Mouse (Mus musculus): Measurements from ENCODE around the gene Camk2n2. TPM values are rescaled to one million over a fixed set of nuclear protein-coding genes. Genes with fewer than 3 reads are reported as not detected.
"Not testable (repeated sequence)": the region's sequence is repeated elsewhere in the genome, so short reads cannot be mapped to it uniquely, and the experiment has no call there.

Camk2n2 gene
- polyA plus RNA-seq (2017; shearing (Covaris generic)), result not detected

DNA sequence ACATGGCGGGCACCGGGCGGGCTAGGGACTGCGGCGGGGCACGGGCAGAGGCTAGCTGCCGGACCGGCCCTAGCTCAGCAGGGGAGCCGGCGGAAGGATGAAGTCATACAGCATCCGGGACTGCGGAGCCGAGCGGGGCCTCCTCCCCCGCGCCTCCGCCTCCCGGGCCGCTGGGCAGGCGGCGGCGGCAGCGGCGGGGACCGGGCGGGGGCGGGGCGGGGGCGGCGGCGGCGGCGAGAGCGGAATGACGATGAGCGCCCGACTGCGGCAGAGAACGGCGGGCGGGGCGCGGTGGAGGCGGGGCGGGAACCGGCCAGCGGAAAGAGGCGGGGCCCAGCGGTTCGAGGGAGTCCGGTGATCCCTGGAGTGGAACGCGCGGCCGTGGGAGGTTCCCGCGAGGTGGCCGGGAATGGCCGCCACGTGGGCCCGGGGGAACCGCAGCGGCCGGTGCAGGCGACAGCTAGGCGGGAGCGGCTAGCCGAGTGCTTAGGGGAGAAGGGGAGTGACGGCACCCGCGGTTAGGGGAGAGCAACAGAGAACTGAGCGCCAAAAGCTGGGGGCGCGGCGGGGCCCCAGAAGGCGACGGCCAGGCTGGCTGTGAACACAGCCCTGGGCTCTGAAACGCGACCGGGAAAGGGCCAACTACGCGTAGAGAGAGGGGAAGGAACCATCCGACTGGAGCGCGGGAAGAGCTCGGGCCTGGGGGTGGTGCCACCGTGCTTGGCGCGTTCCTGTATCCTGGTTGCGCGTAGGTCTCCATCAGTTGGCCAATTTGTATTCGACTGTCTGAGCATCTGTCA lies at the start of gene Camk2n2:
Gene Camk2n2 (minus strand): TSS at position 97 of the 800 bp plus-strand sequence.
- peak; percentile 55 for ATAC-seq

- no peak for ATAC-seq
Measured at GRCm38 (mm10) chr16:20670291-20670690, 49.2 kb upstream of the Camk2n2 start.

DNA sequence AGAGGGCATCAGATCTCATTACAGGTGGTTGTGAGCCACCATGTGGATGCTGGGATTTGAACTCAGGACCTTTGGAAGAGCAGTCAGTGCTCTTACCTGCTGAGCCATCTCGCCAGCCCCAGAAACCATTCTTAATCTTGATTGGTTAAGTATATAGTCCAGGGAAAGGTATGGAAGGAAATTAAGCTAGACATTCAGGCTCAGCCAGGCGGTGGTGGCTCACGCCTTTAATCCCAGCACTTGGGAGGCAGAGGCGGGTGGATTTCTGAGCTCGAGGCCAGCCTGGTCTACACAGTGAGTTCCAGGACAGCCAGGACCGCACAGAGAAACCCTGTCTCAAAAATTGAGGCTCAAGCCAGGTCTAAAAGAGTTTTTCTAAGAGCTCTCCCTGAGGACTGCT lies 46.9 kb upstream of the Camk2n2 start, which contains the start of gene Eif4g1:
Gene Eif4g1 (plus strand): TSS at position 301 of the 400 bp plus-strand sequence.
- not testable (repeated sequence) for ATAC-seq

- no peak for ATAC-seq
Measured at GRCm38 (mm10) chr16:20657661-20658060, 36.6 kb upstream of the Camk2n2 start.

GRCm38 (mm10) chr16:20653315-20653714 lies 32.2 kb upstream of the Camk2n2 start:
- no peak for ATAC-seq

- ATAC-seq, result no peak
Measured at GRCm38 (mm10) chr16:20651947-20652310, 30.8 kb upstream of the Camk2n2 start.

DNA sequence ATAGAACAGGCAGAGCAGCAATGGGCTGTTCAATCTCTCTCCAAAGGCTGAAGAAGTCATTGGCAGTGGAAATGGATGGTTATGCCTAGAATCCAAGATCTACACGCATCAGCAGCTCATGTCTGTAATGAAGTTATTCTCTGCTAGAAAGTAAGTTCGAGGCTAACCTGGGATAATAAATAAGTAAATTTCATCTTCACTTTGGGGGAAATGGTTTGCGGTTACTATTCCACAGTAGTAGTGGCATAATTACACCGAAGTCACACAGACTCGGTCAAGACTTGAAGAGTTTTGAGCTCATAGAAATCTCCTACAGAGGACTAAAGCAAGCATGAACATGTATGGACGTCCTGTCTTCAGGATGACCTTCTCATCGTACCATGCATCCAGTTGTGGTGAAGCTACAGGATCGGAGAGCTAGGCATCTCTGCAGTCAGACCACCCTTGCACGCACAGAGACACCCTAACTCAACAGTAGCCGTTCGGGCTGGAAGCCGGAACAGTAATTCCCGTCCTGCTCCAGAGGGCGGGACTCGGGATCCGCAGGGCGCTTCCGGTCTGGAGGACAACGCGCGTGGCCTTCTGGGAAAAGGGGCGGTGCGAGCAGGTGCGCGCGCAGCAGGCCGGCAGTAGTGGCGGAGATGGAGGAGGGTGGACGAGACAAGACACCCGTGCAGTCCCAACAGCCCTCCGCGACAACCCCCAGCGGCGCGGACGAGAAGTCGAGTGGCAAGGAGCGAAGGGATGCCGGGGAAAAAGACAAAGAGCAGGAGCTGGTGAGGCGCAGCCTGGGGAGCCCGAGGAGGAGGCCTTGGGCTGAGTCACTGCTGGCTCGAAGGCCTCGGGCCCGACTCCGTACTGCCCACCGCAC lies 30.2 kb upstream of the Camk2n2 start, which contains the start of gene Psmd2:
Gene Psmd2 (plus strand): TSS at position 577 of the 871 bp plus-strand sequence.
- peak; percentile 97 for ATAC-seq

- no peak for ATAC-seq
Measured at GRCm38 (mm10) chr16:20643911-20644310, 22.8 kb upstream of the Camk2n2 start.

- ATAC-seq, result peak; percentile 74
Measured at GRCm38 (mm10) chr16:20642161-20642560, 21.1 kb upstream of the Camk2n2 start.

DNA sequence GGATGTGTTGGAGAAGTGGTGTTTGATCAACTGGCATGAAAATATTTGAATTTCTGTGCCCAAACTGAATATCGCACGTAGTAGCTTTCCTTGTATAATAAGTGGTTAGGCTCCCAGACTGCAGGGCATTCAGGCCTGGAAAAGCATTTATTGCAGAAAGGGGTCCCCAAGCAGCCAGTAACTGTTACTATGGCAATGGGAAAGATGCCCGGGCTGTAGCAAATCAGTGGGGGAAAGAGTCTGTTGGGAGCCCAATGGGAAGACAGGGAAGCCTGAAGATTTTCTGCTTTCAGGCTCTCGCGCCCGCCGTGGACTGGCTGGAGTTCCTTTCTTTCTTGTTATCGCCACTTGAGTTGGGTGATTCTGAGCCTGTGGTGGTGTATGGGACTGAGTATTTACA lies 17.3 kb upstream of the Camk2n2 start:
- ATAC-seq, result no peak

- no peak for ATAC-seq
Measured at GRCm38 (mm10) chr16:20637410-20637809, 16.3 kb upstream of the Camk2n2 start.

DNA sequence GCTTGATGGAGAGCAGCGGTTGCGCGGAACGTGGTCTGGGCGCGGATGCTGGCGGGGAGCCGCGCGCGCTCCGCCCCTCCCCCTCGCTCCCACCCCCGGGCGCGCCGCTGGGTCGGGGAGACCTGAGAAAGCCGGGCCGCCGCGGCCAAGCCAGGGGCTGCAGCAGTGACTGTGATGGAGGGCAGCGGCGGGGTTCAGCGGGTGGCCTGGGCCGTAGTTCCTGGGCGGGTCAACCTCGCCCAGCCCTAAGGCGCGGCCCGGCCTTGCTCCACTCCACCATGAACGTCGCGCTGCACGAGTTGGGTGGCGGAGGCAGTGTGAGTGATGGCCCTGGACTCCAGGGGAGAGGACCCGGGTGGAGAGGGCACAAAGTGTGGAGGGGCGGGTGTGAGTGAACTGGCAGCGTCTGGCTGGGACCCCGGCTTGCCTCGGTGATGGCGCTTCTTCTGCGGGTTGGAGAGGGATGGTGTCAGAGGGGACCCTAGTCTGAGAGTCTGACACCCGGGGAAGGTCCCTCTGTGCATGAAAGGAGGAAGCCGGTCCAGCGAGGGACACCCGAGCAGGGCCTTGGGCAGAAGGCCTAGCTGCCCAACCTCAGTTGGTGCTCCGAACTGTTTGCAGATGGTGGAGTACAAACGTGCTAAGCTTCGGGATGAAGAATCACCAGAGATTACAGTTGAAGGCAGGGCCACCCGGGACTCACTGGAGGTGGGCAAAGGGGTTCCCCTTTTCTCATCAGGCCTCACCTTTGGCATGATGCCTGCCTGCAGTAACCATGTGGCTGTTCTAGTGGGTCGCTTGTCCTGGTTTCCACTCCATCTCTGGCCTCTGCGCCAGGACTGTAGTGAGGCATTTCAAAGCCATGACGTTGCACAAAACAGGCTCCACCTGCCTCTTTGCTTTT lies 8.9 kb upstream of the Camk2n2 start, which contains the start of gene Ece2:
Gene Ece2 (plus strand): TSS at position 98 of the 904 bp plus-strand sequence.
- no peak for ATAC-seq

- ATAC-seq, result no peak
Measured at GRCm38 (mm10) chr16:20628871-20629391, 7.8 kb upstream of the Camk2n2 start.

DNA sequence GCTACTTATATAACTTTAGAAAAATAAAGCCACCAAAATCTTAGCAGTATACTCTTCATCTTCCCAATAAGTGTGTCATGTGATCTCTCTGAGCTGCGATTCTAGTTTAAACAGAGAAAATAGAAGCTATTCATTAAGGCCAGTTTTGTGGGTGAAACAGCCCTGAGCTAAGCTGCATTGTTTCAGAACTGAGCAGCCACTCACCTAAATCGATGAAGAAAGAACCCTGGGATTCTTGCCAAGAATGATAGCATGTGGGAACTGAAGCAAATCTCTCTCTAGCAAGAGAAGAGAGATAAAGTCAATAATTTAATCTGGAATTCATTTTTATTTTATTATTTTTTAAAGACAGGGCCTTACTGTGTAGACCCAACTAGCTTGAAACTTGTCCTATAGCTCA lies 2.1 kb upstream of the Camk2n2 start:
- no peak for ATAC-seq

GRCm38 (mm10) chr16:20621991-20622685 lies 1.1 kb upstream of the Camk2n2 start:
- peak; percentile 28 for ATAC-seq

DNA sequence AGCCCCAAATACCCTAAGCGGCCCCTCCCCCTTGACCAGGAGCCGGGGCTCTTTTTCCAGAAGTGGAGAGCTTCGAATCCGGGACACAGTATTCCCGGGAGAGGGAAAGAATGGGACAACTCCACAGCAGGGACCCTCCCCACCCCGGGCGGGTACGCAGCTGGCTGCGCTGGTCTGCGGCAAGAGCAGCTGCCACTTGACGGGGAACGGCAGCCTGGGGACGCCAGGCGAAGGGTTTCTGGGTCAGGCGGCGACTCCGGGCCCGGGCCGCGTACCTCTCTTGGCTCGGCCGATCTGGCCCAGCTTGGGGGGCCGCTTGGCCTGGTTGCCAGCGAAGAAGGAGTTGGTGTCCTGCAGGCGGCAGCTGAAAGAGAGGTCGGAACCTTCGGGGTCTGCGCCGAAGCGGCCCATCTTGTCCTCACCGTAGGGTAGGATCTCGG lies 316 bp downstream of the Camk2n2 start:
- peak; percentile 7 for ATAC-seq

DNA sequence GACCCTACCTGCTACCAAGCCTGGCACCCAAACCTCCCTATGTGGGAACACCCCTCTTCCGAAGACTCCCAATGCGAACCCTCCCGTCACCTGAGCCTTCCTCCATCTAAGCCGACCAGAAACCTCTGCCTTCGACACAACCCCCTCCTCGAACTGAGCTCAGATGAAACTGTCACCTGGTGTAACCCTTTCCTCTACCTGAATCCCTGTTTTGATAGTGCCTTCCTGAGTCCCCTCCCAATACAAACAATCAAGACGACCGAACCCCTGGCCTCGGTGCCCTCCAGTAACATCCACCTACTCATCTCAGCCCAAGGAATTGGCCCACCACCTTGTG lies 720 bp downstream of the Camk2n2 start:
- ATAC-seq, result peak; percentile 4

GRCm38 (mm10) chr16:20619541-20620398 lies 1.3 kb downstream of the Camk2n2 start:
- ATAC-seq, result no peak

DNA sequence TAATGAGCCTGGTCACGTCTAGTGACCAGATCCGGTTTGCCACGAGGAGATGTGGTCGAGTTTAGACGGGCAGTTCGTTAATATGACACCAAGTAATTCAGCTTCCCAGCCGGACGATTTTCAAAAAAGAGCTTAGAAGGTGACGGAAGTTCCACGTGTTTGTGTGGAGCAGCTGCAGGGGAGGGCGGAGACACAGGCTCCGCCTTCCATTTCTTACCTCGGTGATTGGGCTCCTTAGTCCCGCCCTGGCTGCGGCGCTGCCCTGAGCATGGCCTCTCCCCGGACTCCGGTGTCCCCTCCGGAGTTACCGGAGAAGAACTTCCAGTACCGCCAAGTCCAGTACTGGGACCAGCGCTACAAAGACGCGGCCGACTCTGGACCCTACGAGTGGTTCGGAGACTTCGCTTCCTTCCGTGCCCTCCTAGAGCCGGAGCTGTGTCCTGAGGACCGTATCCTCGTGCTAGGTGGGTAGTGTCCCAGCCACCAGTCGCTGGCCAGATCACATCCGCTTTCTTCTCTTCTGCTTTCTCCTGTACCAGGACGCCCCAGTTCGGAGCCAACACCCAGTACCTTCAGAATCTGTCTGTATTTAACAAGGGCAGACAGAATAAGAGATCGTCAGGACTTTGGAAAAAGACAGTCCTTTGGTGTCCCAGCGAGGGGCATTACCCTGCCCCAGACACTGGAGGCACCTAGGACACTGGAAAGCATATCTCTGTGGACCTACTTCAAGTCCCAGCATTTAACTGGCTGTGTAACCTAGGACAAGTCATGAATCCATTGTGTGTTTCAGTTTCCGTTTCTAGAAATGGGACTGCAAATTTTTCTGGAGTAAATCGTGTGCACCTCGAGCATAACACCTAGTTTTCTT lies 9.5 kb downstream of the Camk2n2 start, which contains the start of the genes Eef1akmt4, Gm49333 and Alg3:
Gene Eef1akmt4 (plus strand): TSS at position 237 of the 871 bp plus-strand sequence.
Gene Gm49333 (plus strand): TSS at position 254 of the 871 bp plus-strand sequence.
Gene Alg3 (minus strand): TSS at position 379 of the 871 bp plus-strand sequence.
- peak; percentile 97 for ATAC-seq

All from CD4-positive, CD25-positive, alpha-beta regulatory T cell, adult 4 months (primary cell).